In genomic region chr2:104743160-104743559, GRCm38 (mm10) we compare ENCODE assay signal across 8 mouse cellular contexts. TPM values are rescaled to one million over a fixed set of nuclear protein-coding genes. Genes with fewer than 3 reads are reported as not detected.
A peak's percentile ranks its signal among the peaks of the same experiment; 100 is the strongest.
DNase-seq lines count a peak whose midpoint lies in the region; ATAC-seq and TF ChIP-seq lines count a peak whose summit lies in the region.

No protein-coding gene starts in this region.

- H3K4me1 ChIP-seq in heart, embryonic 15.5 days (replicated peaks), result peaks cover 17% of the 10 kb centered on the region; the same call in 1 of the 2 replicates
- peaks cover 20% of the 10 kb centered on the region for H3K4me1 ChIP-seq in midbrain, embryonic 13.5 days (replicated peaks)

- intact Hi-C loops in left cerebral cortex, adult 2 months (cut with DNase I), result loop anchor here (2.0 to 5.0 kb wide), 2 partner anchors 30 to 56 kb away; partner anchors contain the start of gene Tcp11l1

- no peak overlapping the region for H3K27ac ChIP-seq in left cerebral cortex, adult 2 months
- H3K27ac ChIP-seq in heart, embryonic 15.5 days, result no peak overlapping the region
- no peak overlapping the region for H3K27ac ChIP-seq in midbrain, embryonic 13.5 days

- no peak for TF ChIP-seq CTCF in left cerebral cortex, adult 2 months (IDR thresholded peaks at IDR 0.05)

- 0 out of 2 replicates have a peak, but pooled peaks cover 3% of the 10 kb centered on the region for H3K27me3 ChIP-seq in heart, embryonic 15.5 days
- peaks cover 29% of the 10 kb centered on the region for H3K27me3 ChIP-seq in midbrain, embryonic 13.5 days

- H3K4me3 ChIP-seq in left cerebral cortex, adult 2 months, result peak overlapping the region; percentile 73
- peak overlapping the region; percentile 82 for H3K4me3 ChIP-seq in heart, embryonic 15.5 days
- H3K4me3 ChIP-seq in midbrain, embryonic 13.5 days (replicated peaks), result peak overlapping the region; percentile 74

- ATAC-seq in heart, embryonic 15.5 days (replicated peaks; ENCODE audit: insufficient number of reproducible peaks, insufficient read depth, low FRiP score, low read depth), result no peak
- ATAC-seq in midbrain, embryonic 13.5 days, result no peak

- no peaks in the 10 kb centered on the region for H3K36me3 ChIP-seq in heart, embryonic 15.5 days
- no peaks in the 10 kb centered on the region for H3K36me3 ChIP-seq in midbrain, embryonic 13.5 days

- peak overlapping the region; percentile 80; the same call in 1 of the 2 replicates for H3K9ac ChIP-seq in heart, embryonic 15.5 days
- no peak overlapping the region; the same call in 1 of the 2 replicates for H3K9ac ChIP-seq in midbrain, embryonic 13.5 days (replicated peaks)

- H3K4me2 ChIP-seq in heart, embryonic 15.5 days, result peak overlapping the region; percentile 97
- peak overlapping the region; percentile 96 for H3K4me2 ChIP-seq in midbrain, embryonic 13.5 days (replicated peaks)

- WGBS in heart, embryonic 15.5 days, result 11% methylated on average over 7 of the region's 7 CpGs
- 21% methylated on average over 7 of the region's 7 CpGs for WGBS in large intestine, adult 2 months
- WGBS in midbrain, embryonic 13.5 days, result 22% methylated on average over 7 of the region's 7 CpGs

- DNase-seq in left cerebral cortex, adult 2 months (ENCODE audit: extremely low spot score in 1 of 2, low spot score in 2 of 2), result no peak
- no peak for DNase-seq in left cerebral cortex, adult 8-10 months (ENCODE audit: low spot score in 2 of 2)
- DNase-seq in large intestine, adult 2 months (ENCODE audit: low read depth, low spot score), result peak; percentile 21
- DNase-seq in right cerebral cortex, adult 2 months (ENCODE audit: low spot score in 2 of 2), result no peak
- DNase-seq in embryo, embryonic 9.5 days (ENCODE audit: extremely low spot score), result no peak
- no peak for DNase-seq in layer of hippocampus, postnatal 14 days (ENCODE audit: low spot score in 2 of 2)

- H3K9me3 ChIP-seq in heart, embryonic 15.5 days (replicated peaks), result no peaks in the 10 kb centered on the region
- no peaks in the 10 kb centered on the region for H3K9me3 ChIP-seq in midbrain, embryonic 13.5 days

RNA-seq across cellular contexts. Expression of gene Depdc7, which starts 0.5 kb away (rescaled TPM):
- 1 to 10 TPM in 1 of 2 experiments, under 1 TPM in 1; 0.63 to 1.4 TPM for total RNA-seq in left cerebral cortex, adult 2 months (2021)
- total RNA-seq in left cerebral cortex, adult 8-10 months (2022), result 1 to 10 TPM in 3 of 4 experiments, under 1 TPM in 1; 0.72 to 2.2 (median 1.6) TPM
- 4.7 and 4.8 TPM in 2 replicates for polyA plus RNA-seq in heart, embryonic 15.5 days (2015; fragmentation: Nextera tagmentation; extraction: Ambion mirVana)
- 6.2 and 11.0 TPM in 2 replicates for polyA plus RNA-seq in large intestine, adult 2 months (2012; rRNA removed)
- polyA plus RNA-seq in midbrain, embryonic 13.5 days (2015; fragmentation: Nextera tagmentation; extraction: Ambion mirVana), result 1.7 and 1.9 TPM in 2 replicates
- total RNA-seq in layer of hippocampus, postnatal 14 days (2021), result 1 to 10 TPM; 2.8 to 3.7 TPM

RNA-seq across cellular contexts. Expression of gene Pin1rt1, which starts 27.0 kb away (rescaled TPM):
- total RNA-seq in left cerebral cortex, adult 2 months (2021), result not detected
- total RNA-seq in left cerebral cortex, adult 8-10 months (2022), result not detected
- not detected in 2 replicates for polyA plus RNA-seq in heart, embryonic 15.5 days (2015; fragmentation: Nextera tagmentation; extraction: Ambion mirVana)
- polyA plus RNA-seq in large intestine, adult 2 months (2012; rRNA removed), result not detected in 2 replicates
- polyA plus RNA-seq in midbrain, embryonic 13.5 days (2015; fragmentation: Nextera tagmentation; extraction: Ambion mirVana), result 0.17 TPM in 1 of 2 replicates, not detected in the other
- total RNA-seq in layer of hippocampus, postnatal 14 days (2021), result not detected

RNA-seq across cellular contexts. Expression of gene Tcp11l1, which starts 31.2 kb away (rescaled TPM):
- 10 to 100 TPM; 41.5 to 42.6 TPM for total RNA-seq in left cerebral cortex, adult 2 months (2021)
- total RNA-seq in left cerebral cortex, adult 8-10 months (2022), result 10 to 100 TPM; 34.4 to 45.6 (median 39.4) TPM
- polyA plus RNA-seq in heart, embryonic 15.5 days (2015; fragmentation: Nextera tagmentation; extraction: Ambion mirVana), result 27.9 and 28.2 TPM in 2 replicates
- 0.97 and 1.6 TPM in 2 replicates for polyA plus RNA-seq in large intestine, adult 2 months (2012; rRNA removed)
- 74.4 and 75.8 TPM in 2 replicates for polyA plus RNA-seq in midbrain, embryonic 13.5 days (2015; fragmentation: Nextera tagmentation; extraction: Ambion mirVana)
- total RNA-seq in layer of hippocampus, postnatal 14 days (2021), result 10 to 100 TPM; 47.9 to 49.3 TPM
